Mouse (Mus musculus): ENCODE measurements around the gene Bco2.
A peak's percentile ranks its signal among the peaks of the same experiment; 100 is the strongest.

The Bco2 gene

GRCm38 (mm10) chr9:50515462-50515861, 39.5 kb downstream of the Bco2 start:
- DNase-seq (ENCODE audit: low spot score) = no peak

GRCm38 (mm10) chr9:50507570-50507969, 47.4 kb downstream of the Bco2 start:
- DNase-seq (ENCODE audit: low spot score) = no peak

GRCm38 (mm10) chr9:50505405-50505804, 49.6 kb downstream of the Bco2 start:
- no peak for DNase-seq (ENCODE audit: low spot score)

GRCm38 (mm10) chr9:50502949-50503348, 52.0 kb downstream of the Bco2 start:
- no peak for DNase-seq (ENCODE audit: low spot score)

- peak; percentile 79 for DNase-seq (ENCODE audit: low spot score)
These were observed 53.9 kb downstream of the Bco2 start for GRCm38 (mm10) chr9:50500974-50501501.

- DNase-seq (ENCODE audit: low spot score) = peak; percentile 28
These were observed 54.5 kb downstream of the Bco2 start for GRCm38 (mm10) chr9:50500467-50500973.

GRCm38 (mm10) chr9:50499781-50500180, 55.2 kb downstream of the Bco2 start:
- no peak for DNase-seq (ENCODE audit: low spot score)

GRCm38 (mm10) chr9:50498815-50499214, 56.2 kb downstream of the Bco2 start:
- no peak for DNase-seq (ENCODE audit: low spot score)

- DNase-seq (ENCODE audit: low spot score) = no peak
These were observed 57.4 kb downstream of the Bco2 start for GRCm38 (mm10) chr9:50497536-50497935.

- DNase-seq (ENCODE audit: low spot score) = no peak
These were observed 57.9 kb downstream of the Bco2 start for GRCm38 (mm10) chr9:50497076-50497475.

GRCm38 (mm10) chr9:50496546-50496945, 58.4 kb downstream of the Bco2 start:
- no peak for DNase-seq (ENCODE audit: low spot score)

- peak; percentile 31 for DNase-seq (ENCODE audit: low spot score)
These were observed 58.9 kb downstream of the Bco2 start for GRCm38 (mm10) chr9:50496151-50496505.

GRCm38 (mm10) chr9:50495405-50496150, 59.4 kb downstream of the Bco2 start:
- DNase-seq (ENCODE audit: low spot score) = no peak

- no peak for DNase-seq (ENCODE audit: low spot score)
These were observed 60.7 kb downstream of the Bco2 start, which contains the start of gene Plet1 for GRCm38 (mm10) chr9:50494311-50494710. Plet1 (plus strand) TSS chr9:50494525.

- no peak for DNase-seq (ENCODE audit: low spot score)
These were observed 61.2 kb downstream of the Bco2 start for GRCm38 (mm10) chr9:50493777-50494176.

GRCm38 (mm10) chr9:50491531-50492045, 63.4 kb downstream of the Bco2 start:
- no peak for DNase-seq (ENCODE audit: low spot score)

- DNase-seq (ENCODE audit: low spot score) = no peak
These were observed 64.1 kb downstream of the Bco2 start for GRCm38 (mm10) chr9:50490836-50491235.

GRCm38 (mm10) chr9:50485521-50485920, 69.5 kb downstream of the Bco2 start:
- DNase-seq (ENCODE audit: low spot score) = peak; percentile 65
